Mouse (Mus musculus) cerebral cortex, adult 2 months (tissue): Measurements from ENCODE around the gene Wfdc12.

ENCODE experiments used
- WGBS: fragments of 180-500 bp; shearing (Covaris S2); methylation state at CpG from one replicate; pipeline ENCODE4 v1.1.7; 2018; 5-methylcytosine and 5-hydroxymethylcytosine counted together

Gene Wfdc12

DNA sequence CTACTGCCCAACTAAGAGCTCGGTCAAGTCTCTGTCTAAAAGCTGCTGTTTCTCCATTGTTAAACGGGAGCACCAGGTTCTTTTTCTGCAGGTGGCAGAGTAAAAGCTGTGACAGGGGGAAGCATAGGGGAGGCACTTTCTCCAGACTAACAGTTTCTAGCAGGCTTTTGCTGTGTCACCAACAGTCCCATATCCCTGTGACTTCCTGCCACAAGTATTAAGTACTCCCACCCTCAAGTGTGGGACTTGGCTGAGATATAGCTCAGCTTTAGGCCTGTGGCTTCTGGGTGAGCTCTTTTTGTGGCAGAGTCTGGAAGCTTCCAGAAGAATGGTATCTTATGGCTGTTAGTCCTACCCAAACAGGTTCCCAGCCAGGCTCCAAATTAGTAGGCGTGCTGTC, 14.6 kb downstream of the Wfdc12 start:
- WGBS = 54% methylated on average over 3 of the region's 3 CpGs

DNA sequence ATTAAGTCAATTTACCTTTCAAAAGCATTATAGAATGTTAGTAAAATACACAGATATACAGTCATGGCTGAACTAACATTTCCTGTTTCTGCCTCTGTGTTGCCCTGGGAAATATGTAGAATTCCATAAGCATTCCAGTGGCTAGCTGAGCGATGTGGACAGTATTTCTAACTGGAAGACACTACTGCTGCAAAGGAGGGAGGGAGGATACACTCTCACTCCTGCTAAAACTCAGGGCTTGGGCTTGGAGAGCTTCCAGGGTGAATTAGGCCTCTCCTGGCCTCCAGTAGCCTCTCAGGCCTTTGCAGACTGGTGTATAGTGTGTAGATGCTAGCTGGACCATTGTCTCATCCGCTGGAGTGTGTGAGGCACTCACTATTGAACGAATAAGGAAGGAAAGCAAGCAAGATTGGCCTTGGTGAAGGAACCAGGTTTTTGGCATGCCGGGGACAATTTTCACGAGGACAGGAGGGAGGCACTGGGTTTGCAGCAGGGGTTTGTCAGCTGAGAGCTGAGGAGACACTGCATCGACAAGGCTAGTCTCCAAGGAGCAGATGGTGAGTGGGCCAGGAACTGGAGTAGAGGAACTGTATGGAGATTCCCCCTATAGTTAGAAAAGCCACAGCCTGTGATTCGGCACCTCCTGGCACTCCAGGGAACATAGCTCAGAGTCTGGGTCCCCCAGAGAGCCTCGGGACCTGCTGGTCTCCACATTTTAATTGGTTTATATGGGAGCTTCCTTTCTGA, 15.6 kb downstream of the Wfdc12 start:
- 49% methylated on average over 8 of the region's 8 CpGs for WGBS

- WGBS = 41% methylated on average over 3 of the region's 3 CpGs
These were observed 17.0 kb downstream of the Wfdc12 start for GRCm38 (mm10) chr2:164173394-164173793.

- 1% methylated on average over 28 of the region's 29 CpGs for WGBS
These were observed 19.5 kb downstream of the Wfdc12 start, which contains the start of gene Kcns1 for GRCm38 (mm10) chr2:164170902-164171301. Gene Kcns1 (minus strand): TSS chr2:164171113.

DNA sequence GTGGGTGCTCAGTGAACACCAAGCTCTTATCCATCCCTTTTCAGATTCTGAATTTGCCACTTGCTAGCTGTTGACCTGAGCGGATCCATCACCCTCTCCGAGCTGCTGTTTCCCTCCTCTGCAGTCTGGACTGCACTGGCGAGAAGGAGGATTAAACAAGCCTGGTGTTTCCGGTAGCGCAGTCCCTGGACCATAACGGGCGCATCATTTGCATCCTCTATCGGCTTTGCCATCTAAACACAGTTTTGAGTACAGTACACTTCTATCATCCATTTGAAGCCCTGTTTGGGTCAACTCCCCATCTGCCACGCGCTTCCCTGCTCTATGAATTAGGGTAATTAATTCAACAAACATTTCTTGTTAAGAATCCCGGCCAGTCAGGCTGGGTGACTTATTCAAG, 20.1 kb downstream of the Wfdc12 start:
- 15% methylated on average over 11 of the region's 11 CpGs for WGBS

- 10% methylated on average over 42 of the region's 42 CpGs for WGBS
These were observed 21.8 kb downstream of the Wfdc12 start for GRCm38 (mm10) chr2:164168571-164168946.

- WGBS = 13% methylated on average over 90 of the region's 90 CpGs
These were observed 22.4 kb downstream of the Wfdc12 start for GRCm38 (mm10) chr2:164167752-164168570.

DNA sequence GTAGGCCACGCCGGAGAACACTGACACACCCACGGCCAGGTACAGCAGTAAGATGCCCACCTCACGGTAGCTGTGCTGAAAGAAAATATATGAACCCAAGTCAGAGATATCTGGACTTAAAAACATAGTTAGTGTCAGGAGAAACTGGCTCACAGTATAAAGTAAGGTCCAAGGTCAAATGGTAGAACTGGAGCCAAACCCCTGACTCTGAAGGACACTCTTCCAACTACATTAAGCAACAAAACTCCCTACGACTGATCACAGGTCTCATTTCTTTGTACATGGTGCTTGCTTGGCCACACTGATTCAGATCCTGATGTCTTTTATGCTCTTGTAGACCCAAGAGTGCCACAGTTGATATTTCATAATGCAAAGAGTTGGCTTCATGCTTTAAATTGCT, 25.5 kb downstream of the Wfdc12 start:
- WGBS = 87% methylated on average over 5 of the region's 5 CpGs

DNA sequence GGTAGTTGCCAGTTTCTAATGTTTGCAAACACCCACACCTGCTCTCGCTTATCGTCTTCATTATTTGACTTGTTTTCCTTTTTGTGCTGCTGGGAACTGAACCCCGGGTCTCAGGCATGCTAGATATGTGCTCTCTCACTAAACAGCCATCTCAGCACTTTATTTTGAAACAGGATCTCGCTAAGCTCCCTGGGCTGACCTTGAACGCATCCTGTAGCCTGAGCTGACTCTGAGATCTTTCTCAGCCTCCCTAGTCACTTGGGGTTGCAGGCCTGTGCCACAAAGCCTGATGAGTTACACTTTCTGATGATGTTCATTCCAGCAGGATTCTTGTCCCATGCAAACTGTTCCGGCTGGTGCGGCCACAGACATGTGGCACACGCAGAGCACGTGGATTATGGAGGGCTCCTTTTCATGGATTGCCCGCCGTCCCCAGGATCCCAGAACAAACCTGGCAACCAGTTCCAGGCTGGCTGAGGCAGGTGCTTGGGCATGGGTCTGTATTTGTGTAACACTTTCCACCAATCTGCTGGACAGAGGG, 28.8 kb downstream of the Wfdc12 start:
- 85% methylated on average over 11 of the region's 11 CpGs for WGBS

DNA sequence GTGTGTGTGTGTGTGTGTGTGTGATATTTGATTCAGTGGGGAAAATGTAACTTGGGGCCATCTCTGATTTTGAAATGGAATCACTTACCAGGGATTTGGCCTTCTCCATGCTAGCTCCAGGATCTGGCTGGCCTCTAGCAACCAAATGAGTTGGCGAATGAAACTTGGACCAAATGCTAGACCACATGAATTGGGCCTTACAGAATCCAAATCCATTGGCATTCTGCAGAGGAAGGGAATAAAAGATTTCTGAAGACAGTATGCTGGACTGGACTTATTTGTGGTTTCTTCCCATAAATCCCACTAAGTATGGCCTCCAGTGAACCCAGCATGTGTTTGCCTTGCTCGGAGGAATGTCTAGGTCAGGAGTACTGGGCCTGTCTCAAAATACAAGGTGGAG, 31.6 kb downstream of the Wfdc12 start:
- 77% methylated on average over 2 of the region's 2 CpGs for WGBS

DNA sequence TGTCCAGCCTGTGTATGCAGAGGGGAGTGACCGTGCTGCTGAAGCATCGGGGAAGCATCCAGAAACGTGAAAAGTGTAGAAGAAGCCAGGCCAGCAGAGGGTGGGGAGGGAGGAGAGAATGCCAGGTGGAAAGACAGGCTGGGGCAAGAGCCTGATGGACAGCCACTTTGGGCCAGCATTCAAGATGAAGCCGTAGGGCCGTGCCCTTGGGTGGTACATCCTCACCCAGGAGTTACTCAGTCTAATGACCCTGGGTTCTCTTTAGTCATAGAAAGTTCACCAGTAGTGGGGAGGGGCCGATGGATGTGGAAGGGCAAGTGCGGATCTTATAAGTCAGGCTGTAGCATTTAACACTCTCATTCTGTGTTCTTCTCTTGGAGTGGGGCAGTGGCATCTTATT, 34.2 kb downstream of the Wfdc12 start:
- 88% methylated on average over 7 of the region's 7 CpGs for WGBS

DNA sequence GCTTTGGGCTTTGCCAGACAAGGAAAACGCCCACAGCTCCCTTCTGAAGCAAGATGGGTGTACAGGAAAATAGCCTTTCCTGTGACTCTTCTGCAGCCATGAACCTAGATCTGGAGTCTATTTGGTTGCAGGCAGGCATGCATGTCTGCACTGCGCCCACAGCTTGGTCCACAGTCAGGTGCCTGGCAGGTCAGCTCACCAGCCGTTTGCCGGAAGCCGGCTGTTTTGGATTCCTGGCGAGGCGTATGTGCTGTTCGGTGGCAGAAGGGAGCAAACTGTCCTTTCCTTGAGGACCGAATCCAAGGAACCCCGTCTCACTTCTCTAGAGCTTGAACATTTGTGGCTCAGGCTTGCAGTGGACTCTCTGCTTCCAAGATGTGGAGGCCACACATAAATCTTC, 36.4 kb downstream of the Wfdc12 start:
- WGBS = 87% methylated on average over 10 of the region's 10 CpGs

DNA sequence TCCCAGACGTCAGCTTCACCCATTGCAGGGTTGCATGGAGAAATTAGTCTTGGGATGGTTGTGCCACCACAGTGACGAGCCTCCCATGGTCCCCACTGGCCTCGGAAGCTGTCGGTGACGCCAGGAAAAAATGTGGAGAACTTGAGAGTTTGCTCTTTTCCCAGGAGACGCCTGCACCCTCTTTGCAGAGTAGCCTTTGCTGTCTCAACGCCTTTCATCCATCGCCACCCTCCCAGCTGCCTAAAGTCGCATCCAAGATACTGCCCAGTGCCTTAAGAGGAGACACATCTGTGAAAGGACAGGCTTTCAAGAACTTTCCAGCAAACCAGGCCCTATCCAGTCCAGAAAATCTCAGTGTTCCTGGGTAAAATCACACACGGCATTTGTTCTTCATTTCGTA, 38.1 kb downstream of the Wfdc12 start:
- WGBS = 94% methylated on average over 11 of the region's 11 CpGs

- 53% methylated on average over 14 of the region's 14 CpGs for WGBS
These were observed 40.2 kb downstream of the Wfdc12 start for GRCm38 (mm10) chr2:164150086-164150760.

- WGBS = 70% methylated on average over 12 of the region's 12 CpGs
These were observed 43.9 kb downstream of the Wfdc12 start for GRCm38 (mm10) chr2:164146556-164146955.

- 94% methylated on average over 10 of the region's 10 CpGs for WGBS
These were observed 45.9 kb downstream of the Wfdc12 start for GRCm38 (mm10) chr2:164144541-164144940.

DNA sequence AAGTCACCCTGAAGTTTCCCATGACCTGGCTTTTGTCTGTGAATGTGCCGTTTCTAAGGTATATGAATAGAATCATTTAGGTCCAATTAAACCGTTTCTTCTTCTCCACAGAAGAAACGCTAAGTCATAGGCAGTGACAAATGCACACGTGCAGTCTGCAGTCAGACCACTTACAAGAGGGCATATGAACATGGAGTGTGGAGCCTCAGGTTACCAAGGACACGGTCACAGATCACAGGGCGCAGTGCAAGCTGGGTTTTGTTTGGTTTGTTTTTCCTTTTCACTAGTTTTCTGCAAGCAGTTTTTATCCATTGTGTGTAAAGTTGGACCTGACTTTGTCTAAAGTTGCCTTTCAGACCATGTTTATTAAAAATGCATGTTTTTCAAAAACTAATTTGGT, 46.4 kb downstream of the Wfdc12 start:
- WGBS = 85% methylated on average over 6 of the region's 6 CpGs

DNA sequence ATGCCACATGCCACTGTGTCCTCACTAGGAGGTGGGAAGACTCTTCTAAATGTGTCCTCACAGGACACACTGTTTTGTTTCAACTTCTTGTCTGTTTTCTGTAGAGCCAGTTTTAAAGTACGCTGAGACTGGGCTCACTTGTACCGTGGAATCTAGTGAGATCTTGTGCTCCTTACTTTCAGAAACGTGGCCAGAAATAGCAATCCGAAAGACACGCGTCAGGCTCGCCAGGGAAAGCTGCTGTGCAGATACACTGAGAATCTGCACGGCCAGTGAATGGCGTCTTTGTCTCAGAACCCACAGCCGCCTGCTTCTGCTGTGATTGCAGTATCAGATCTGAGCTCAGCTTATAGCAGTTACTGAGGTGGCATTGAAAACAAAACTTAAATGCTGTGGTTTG, 48.4 kb downstream of the Wfdc12 start:
- 15% methylated on average over 10 of the region's 10 CpGs for WGBS
